Mouse (Mus musculus): ENCODE results near the gene Rps6kb1.

Rps6kb1 gene

DNA sequence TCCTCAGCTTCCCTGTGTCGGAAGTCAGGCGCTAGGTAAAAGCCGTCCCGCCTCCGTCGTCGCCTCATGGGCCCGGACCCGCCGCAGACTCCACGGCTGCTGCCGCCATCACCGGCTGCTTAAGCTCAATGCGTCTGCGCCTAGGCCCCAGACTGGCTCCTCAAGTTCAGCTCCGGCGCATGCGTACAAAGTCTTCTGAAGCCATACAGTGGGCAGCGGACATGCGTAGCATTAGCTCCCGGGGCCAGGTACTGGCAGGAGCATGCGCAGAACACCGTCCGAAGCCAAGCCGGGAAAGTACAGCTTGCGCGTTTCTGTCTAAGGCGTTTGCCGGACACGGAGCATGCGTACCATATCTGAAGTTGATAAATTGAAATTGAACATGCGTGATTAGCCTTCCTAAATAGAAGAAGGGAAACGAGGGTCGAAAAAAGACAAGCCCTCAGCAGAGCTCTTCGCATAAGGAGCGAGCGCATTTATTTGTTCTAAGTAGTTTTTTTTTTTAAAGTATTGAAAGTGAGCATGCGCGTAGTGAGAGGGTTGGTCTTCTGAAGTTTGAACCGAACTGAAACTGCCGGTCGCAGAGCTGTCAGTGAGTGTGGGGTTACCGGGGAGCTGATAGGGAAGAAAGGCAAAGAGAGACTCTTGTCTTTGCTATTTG lies at the start of gene Rps6kb1, which contains the start of gene Tubd1:
Rps6kb1 (minus strand) TSS at position 167 of the 661 bp plus-strand sequence.
Tubd1 (plus strand) TSS at position 353 of the 661 bp plus-strand sequence.
- in situ Hi-C loops (cut with MboI, MseI) = no loop called here

GRCm38 (mm10) chr11:86593443-86593842 lies 48.8 kb upstream of the Rps6kb1 start:
- in situ Hi-C loops (cut with MboI, MseI) = loop anchor here (10.0 to 25.0 kb wide), 2 partner anchors 1144 to 1729 kb away; partner anchors contain the start of gene Supt4a

GRCm38 (mm10) chr11:86592993-86593392 lies 48.4 kb upstream of the Rps6kb1 start:
- in situ Hi-C loops (cut with MboI, MseI) = loop anchor here (10.0 to 25.0 kb wide), 2 partner anchors 1144 to 1728 kb away; partner anchors contain the start of gene Supt4a

DNA sequence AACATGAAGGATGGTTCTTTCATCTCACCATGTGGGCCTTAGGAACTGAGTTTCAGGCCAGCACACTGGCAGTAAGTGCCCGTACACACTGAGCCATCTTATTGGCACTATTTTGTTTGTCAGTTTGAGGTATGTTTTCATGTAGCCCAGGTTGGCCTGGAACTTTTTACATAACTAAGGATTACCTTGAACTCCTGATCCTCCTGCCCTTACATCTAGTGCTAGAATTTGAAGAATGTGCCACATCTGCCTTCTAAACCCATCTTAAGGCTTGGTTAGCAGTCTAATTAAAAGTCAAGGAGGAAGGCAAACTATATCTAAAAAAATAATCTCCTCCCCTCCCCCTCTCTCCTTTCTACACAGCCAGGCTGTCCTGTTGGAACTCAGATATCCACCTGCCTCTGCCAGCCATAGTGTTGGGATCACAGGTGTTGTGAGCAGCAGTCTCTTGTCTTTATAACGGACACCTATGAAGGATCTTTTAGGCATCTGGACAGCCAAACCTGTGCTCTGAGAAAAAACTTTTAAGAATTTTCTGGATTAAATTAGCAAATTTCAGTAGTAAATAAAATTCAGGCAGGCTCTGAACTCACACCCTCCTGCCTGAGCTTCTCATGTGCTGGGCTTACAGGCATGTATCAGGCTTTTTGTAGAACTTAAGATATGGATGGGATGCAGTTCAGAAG lies 47.5 kb upstream of the Rps6kb1 start:
- in situ Hi-C loops (cut with MboI, MseI) = loop anchor here (10.0 to 25.0 kb wide), 2 partner anchors 1145 to 1727 kb away; partner anchors contain the start of gene Supt4a

GRCm38 (mm10) chr11:86591301-86591845 lies 46.8 kb upstream of the Rps6kb1 start:
- in situ Hi-C loops (cut with MboI, MseI) = loop anchor here (10.0 to 25.0 kb wide), 2 partner anchors 1146 to 1727 kb away; partner anchors contain the start of gene Supt4a

DNA sequence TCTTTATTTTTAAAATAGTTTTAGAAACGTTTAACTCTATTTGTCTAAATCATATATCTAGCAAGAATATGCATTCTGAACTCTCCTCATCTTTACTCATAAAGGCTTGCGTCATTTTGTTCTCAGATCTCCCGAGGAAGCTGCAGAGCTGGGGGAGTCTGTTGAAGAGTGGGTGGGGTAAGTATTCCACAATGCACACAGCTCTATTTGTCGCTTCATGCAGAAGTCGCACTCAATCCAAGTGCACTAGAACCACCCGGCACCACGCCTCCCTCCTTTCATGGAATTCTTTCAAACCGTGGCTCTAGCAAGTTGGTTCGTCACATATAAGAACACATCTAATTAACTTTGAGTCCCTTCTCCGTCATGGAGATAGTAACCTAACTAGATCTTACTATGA lies 46.0 kb upstream of the Rps6kb1 start:
- in situ Hi-C loops (cut with MboI, MseI) = loop anchor here (10.0 to 25.0 kb wide), 2 partner anchors 1147 to 1726 kb away; partner anchors contain the start of gene Supt4a

- in situ Hi-C loops (cut with MboI, MseI) = loop anchor here (10.0 to 25.0 kb wide), 2 partner anchors 1147 to 1725 kb away; partner anchors contain the start of gene Supt4a
These were observed 45.5 kb upstream of the Rps6kb1 start for GRCm38 (mm10) chr11:86590066-86590465.

GRCm38 (mm10) chr11:86588583-86589298 lies 44.1 kb upstream of the Rps6kb1 start:
- in situ Hi-C loops (cut with MboI, MseI) = loop anchor here (25.0 kb wide), 1 partner anchor 1149 kb away; the partner anchor contains the start of gene Supt4a

- in situ Hi-C loops (cut with MboI, MseI) = loop anchor here (25.0 kb wide), 1 partner anchor 1149 kb away; the partner anchor contains the start of gene Supt4a
These were observed 43.2 kb upstream of the Rps6kb1 start for GRCm38 (mm10) chr11:86587830-86588229.

- in situ Hi-C loops (cut with MboI, MseI) = loop anchor here (25.0 kb wide), 1 partner anchor 1150 kb away; the partner anchor contains the start of gene Supt4a
These were observed 42.5 kb upstream of the Rps6kb1 start for GRCm38 (mm10) chr11:86586868-86587792.

DNA sequence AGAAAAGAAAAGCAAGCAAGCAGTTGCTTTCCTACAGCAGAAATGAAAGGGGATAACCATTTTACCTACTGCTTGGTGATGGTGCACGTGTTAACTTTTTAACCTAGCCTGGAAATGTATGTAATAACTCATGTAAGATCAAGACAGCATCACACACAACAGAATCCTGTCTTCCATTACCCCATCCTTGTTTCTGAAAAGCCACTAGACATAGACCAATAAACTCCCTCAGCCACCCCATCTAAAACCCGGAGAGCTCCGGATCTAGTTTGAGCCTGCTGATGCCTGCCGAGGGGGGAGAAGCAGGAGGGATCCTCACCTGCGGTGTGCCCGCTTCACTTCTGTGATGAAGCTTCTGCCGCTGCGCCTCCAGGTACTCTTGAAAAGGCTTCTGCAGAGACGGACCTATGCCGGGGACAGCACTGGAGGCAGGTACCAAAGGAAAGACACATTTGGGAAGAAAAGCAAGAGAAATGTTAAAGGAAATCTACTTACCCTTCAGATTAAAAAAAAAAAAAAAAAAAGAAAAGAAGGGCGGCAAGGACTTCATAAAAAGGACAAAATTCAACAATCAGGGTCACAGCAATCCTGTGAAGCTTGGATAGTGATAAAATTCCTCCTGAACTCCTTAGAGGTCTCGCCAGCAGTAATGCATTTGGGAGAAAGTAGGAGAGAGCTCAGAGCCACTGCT lies 41.7 kb upstream of the Rps6kb1 start:
- in situ Hi-C loops (cut with MboI, MseI) = loop anchor here (25.0 kb wide), 1 partner anchor 1151 kb away; the partner anchor contains the start of gene Supt4a

GRCm38 (mm10) chr11:86585598-86585984 lies 41.0 kb upstream of the Rps6kb1 start:
- in situ Hi-C loops (cut with MboI, MseI) = loop anchor here (25.0 kb wide), 1 partner anchor 1152 kb away; the partner anchor contains the start of gene Supt4a

- in situ Hi-C loops (cut with MboI, MseI) = loop anchor here (25.0 kb wide), 1 partner anchor 1152 kb away; the partner anchor contains the start of gene Supt4a
These were observed 40.4 kb upstream of the Rps6kb1 start for GRCm38 (mm10) chr11:86584898-86585597.

DNA sequence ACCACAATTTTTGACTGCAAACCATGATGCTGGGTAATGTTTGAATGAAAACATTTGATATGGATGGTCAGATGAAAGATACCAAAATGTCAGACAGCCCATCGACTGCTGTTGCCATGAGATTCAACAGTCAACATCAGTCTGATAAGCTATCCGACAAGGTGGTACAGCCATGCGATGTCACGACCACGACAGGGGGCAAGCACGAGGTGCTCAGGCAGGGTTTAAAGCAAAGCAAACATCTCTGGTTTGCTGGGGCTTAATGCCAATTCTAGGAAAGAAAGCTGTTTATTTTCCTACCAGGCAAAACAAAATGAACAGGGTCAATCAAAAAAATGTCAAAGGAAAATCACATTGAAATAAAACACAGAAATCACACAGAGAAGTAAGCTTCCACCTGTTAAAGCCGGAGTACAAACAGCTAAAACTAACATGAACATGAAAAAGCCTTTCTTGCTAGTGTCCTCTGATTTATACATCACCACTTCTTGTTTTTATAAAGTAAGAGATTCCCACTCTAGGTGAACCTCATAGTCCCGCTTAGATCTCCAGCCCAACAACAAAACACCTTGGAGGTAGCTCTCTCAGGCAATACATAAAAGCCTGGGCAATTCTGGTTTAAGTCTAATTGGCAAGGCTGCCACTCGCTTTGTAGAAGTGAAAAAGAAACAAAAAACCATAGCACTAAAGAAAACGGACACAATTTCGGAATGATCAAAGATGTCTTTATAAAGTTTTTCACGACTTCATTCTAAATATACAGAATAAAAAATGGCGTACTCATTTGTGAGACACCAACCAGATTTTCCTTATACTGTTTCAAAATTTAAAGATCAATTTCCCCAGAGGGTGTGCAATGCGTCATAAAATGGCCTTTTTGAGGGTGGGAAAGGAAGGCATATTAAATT lies 39.6 kb upstream of the Rps6kb1 start:
- in situ Hi-C loops (cut with MboI, MseI) = loop anchor here (25.0 kb wide), 1 partner anchor 1153 kb away; the partner anchor contains the start of gene Supt4a

DNA sequence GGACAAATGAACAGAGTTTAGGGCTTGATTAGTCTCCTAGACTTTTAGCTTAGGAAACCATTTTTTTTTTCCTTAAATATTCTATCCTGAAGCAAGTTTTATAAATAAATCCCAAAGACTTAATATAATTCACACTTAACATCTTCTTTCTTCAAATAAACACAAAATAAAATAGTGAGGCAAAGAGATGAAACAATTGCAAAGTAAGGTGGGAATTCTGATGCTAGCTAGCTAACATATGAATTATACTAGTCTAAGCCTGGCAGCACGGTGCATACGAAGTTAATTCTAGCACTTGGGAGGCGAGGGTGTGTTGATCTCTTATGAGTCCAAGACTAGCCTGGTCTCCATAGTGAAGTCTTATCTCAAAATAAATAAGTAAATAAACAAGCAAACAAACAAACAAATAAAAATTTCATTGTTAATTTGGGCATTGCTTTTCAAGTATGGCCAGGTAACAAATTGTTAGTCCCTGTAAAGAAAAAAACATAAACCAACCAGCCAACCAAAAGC lies 38.8 kb upstream of the Rps6kb1 start:
- in situ Hi-C loops (cut with MboI, MseI) = loop anchor here (25.0 kb wide), 1 partner anchor 1154 kb away; the partner anchor contains the start of gene Supt4a

DNA sequence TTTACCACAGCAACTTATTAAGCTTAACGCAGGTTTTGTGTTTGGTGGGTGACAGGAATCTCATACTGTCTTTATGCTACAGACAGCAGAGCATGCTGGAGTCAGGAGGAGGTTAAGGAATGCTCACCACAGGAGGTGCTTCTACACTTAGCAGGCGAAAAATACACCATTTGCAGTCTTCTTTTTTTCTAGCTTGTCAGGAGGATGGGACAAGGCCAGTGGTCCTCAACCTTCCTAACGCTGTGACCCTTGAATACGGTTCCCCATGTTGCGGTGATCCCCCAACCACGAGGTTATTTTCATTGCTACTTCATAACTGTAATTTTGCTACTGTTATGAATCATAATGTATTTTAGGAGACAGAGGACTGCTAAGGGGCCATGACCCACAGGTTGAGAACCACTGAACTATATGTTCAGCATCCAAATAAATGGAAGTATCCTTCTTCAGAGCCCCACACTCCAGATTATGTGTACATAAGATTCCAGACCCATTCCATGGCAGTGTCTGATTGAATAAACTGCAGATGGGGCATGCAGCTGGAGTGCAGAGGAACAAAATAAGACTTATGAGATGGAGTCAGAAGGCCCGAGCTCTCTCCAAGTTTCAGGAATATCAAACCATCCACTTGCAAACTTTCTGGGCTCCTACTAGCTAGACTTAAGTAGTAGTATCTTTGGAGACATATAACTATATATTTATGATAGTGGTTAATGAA lies 38.1 kb upstream of the Rps6kb1 start:
- in situ Hi-C loops (cut with MboI, MseI) = loop anchor here (25.0 kb wide), 1 partner anchor 1155 kb away; the partner anchor contains the start of gene Supt4a

Data from T-helper 1 cell (primary cell).